Mouse (Mus musculus) hindlimb bud, embryonic 11.5 days (tissue): ENCODE data around the gene Hspb7.

Experiments
- DNase-seq: peaks from one replicate; pipeline ENCODE4 v3.0.0-alpha.2; 2012; ENCODE audit warnings: low read depth, low spot score; ENCODE audit errors: extremely low spot score

Gene Hspb7

DNA sequence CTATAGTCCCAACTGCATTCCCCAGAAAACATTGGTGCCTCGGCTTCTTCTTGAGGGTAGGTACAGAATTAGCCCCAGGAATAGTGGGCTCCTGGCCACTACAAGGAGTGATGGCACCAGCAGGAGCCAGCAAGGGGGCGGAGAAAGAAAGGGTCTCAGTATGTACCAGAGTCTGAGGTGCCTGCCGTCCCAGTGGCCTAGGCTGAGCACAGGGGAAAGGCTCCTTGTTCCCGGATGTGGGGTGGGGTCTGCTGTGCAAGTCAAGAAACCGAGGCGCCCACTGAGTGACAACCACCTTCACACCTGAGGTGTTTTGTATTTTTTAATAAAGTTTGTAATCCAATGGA is 47.0 kb downstream of the Hspb7 start:
- no peak for DNase-seq

DNA sequence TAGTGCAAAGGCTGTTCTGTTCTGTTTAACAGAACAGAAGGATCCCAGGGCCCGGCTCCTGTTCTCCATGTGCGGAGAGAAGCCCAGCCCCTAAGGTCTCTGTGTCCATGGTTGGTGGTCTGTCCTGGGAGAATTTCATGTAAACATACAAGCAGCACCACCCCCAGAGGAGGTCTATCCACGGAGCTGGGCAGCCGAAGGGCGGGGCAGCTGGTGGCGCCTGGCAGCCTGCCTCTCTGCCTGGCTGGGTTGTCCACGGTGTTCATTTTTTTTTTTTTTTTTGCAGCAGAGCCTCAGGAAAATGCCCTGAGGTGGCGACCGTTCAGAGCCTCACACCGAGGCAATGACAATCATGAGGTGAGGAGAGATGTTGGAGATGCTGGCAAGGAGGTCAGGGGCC is 48.0 kb downstream of the Hspb7 start:
- DNase-seq, result no peak

DNA sequence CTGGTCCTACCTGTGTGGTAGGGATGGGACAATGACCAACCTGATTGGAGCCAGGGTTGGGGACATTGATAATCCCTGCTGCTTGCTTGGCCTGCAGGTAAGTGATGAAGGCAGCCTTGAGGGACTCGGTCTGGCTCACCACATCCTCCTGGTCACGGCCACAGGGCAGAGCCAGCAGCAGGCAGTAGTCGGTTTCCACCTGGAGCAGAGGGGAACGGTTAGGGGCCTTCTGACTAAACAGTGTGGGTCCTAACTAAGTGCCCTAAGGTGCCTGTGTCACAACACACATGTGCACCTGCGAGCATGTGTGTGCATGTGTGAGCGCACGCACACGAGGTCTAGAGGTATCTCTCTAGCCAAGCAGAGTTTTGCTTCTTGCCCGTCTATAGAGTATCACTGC is 48.8 kb downstream of the Hspb7 start:
- DNase-seq, result no peak

DNA sequence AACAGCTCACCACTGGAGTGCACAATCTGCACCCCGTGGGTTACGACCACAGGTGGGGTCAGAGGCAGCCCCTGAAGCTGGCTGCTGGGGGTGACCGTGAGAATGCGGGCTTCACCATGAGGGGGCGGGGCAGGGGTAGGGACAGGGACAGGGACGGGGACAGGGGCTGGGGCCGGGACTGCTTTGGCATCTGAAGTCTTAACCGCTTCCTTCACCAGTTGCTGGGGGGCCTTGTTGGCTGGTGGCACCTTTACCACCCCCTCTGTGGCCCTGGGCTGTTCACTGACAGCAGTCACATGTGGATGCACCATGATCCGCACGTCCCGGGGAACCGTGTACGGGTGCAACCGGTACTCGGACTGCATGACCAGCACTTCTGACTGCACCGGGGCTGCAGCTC is 50.9 kb downstream of the Hspb7 start:
- DNase-seq, result no peak

DNA sequence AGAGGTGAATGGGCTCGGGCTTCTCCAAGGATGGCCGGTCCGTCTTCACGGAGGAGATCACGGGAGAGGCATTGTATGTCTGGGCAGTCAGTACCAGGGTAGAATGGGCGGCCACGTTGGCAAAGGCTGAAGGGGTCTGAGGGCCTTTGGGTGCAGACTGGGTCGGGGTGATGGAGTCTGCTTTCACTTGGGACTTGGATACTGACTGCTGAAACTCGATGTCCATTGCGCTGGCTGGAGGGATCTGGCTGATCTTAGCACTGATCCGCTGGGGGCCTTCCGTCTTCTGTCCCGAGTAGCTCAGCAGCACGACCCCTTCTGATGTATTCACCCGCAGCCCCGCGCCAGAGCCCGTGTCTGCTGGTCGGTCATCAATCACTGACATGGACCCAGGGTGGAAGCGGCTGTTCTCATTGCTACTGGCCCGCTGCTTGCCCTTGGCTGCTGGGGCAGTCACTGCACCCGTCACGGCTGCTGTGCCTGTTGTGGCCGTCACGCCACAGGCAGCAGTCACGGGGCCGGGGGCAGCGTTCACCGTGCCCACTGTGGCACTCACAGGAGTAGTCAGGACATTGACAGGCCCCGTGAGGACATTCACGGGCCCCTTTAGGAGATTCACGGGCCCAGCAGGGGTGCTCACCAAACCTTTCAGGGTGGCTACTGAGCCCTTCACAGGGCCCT is 52.2 kb downstream of the Hspb7 start:
- DNase-seq, result no peak

DNA sequence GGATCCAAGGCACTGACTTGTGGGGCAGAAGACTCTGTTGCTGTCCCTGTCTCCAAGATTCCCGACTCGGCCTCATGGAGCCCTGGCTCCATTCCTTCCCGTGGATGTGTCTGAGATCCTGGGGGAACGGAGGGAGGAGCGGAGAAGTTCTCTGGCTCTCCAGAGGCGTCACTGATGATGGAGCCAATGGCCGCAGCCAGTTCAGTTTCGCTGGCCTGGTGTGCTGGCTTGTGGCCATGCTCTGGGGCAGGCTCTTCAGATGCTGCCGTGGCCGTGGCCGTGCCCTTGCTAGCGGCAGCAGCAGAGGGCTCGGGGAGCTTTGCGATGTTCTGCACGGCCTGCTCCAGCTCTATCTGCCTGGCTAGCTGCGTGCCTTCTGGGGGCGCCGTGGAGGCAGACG is 53.9 kb downstream of the Hspb7 start:
- DNase-seq, result no peak
